ENCODE assay signal across 23 mouse cellular contexts in genomic region chr5:142486654-142487053, GRCm38 (mm10). TPM values are rescaled to one million over a fixed set of nuclear protein-coding genes. Genes with fewer than 3 reads are reported as not detected.
DNase-seq lines count a peak whose midpoint lies in the region; ATAC-seq and TF ChIP-seq lines count a peak whose summit lies in the region.
"Had no signal": no experiment of that assay in that cellular context is flagged by ENCODE, and none has a peak within 500 bp of the region (broad histone marks: within the 10 kb centered on the region; RNA-seq: fewer than 3 reads in every experiment).

No protein-coding gene starts in this region.

- no peaks in the 10 kb centered on the region for H3K36me3 ChIP-seq in lung, embryonic 14.5 days (ENCODE audit: insufficient read depth)
- H3K36me3 ChIP-seq in midbrain, embryonic 13.5 days: no peaks in the 10 kb centered on the region
- 0 out of 2 replicates have a peak, but pooled peaks cover 9% of the 10 kb centered on the region for H3K36me3 ChIP-seq in midbrain, embryonic 14.5 days (ENCODE audit: control insufficient read depth, insufficient read depth, low read length)
- H3K36me3 ChIP-seq in embryonic facial prominence, embryonic 12.5 days: 0 out of 2 replicates have a peak, but pooled peaks cover 3% of the 10 kb centered on the region
- H3K36me3 ChIP-seq: forebrain, embryonic 10.5 days; hindbrain, embryonic 15.5 days had no signal

- no peak for TF ChIP-seq CTCF in lung, embryonic 14.5 days (IDR thresholded peaks at IDR 0.05; ENCODE audit: low read depth)

- 54% methylated on average over 9 of the region's 9 CpGs for WGBS in lung, embryonic 14.5 days
- WGBS in midbrain, embryonic 13.5 days: 73% methylated on average over 9 of the region's 9 CpGs
- 62% methylated on average over 9 of the region's 9 CpGs for WGBS in midbrain, embryonic 14.5 days
- WGBS in embryonic facial prominence, embryonic 12.5 days: 55% methylated on average over 9 of the region's 9 CpGs

- DNase-seq in heart, adult 11 months: peak; percentile 87
- no peak for DNase-seq in heart, adult 9 months (ENCODE audit: low spot score in 2 of 2)
- DNase-seq in lung, embryonic 14.5 days: no peak
- DNase-seq in lung, postnatal 36 days: no peak
- DNase-seq in midbrain, embryonic 14.5 days: no peak
- DNase-seq in urinary bladder, postnatal 10 days (ENCODE audit: low spot score): no peak
- DNase-seq: adrenal gland, postnatal 10 days; B cell, adult 2 months; cerebellum, adult 11 months; cerebellum, adult 8-10 months; cerebellum, postnatal 25 days; gastrocnemius, adult 2 months; gastrocnemius, postnatal 25 days; heart, postnatal 10 days; heart, postnatal 4 days had no signal

- H3K27me3 ChIP-seq in lung, embryonic 14.5 days (ENCODE audit: insufficient read depth, low read length): no peaks in the 10 kb centered on the region
- H3K27me3 ChIP-seq in midbrain, embryonic 13.5 days: no peaks in the 10 kb centered on the region
- H3K27me3 ChIP-seq in midbrain, embryonic 14.5 days (ENCODE audit: control insufficient read depth, insufficient read depth, low read length): no peaks in the 10 kb centered on the region
- no peaks in the 10 kb centered on the region for H3K27me3 ChIP-seq in embryonic facial prominence, embryonic 12.5 days
- H3K27me3 ChIP-seq: hindbrain, embryonic 15.5 days had no signal

- no peak overlapping the region for H3K4me2 ChIP-seq in lung, embryonic 14.5 days
- H3K4me2 ChIP-seq in midbrain, embryonic 13.5 days (replicated peaks): no peak overlapping the region
- no peak overlapping the region for H3K4me2 ChIP-seq in midbrain, embryonic 14.5 days (ENCODE audit: low read length)
- no peak overlapping the region for H3K4me2 ChIP-seq in embryonic facial prominence, embryonic 12.5 days (replicated peaks)
- H3K4me2 ChIP-seq: hindbrain, embryonic 15.5 days had no signal

- no peaks in the 10 kb centered on the region for H3K9me3 ChIP-seq in lung, embryonic 14.5 days (ENCODE audit: low read depth, low read length)
- no peaks in the 10 kb centered on the region for H3K9me3 ChIP-seq in midbrain, embryonic 13.5 days
- H3K9me3 ChIP-seq in midbrain, embryonic 14.5 days (ENCODE audit: control insufficient read depth, low read length): no peaks in the 10 kb centered on the region
- no peaks in the 10 kb centered on the region for H3K9me3 ChIP-seq in embryonic facial prominence, embryonic 12.5 days
- H3K9me3 ChIP-seq: forebrain, embryonic 10.5 days; heart, embryonic 10.5 days; hindbrain, embryonic 15.5 days had no signal

- H3K9ac ChIP-seq in lung, embryonic 14.5 days: no peak overlapping the region
- no peak overlapping the region for H3K9ac ChIP-seq in midbrain, embryonic 13.5 days (replicated peaks)
- no peak overlapping the region for H3K9ac ChIP-seq in midbrain, embryonic 14.5 days (replicated peaks; ENCODE audit: low read length)
- 0 out of 2 replicates have a peak overlapping the region, but pooled peaks have one; percentile 2 for H3K9ac ChIP-seq in embryonic facial prominence, embryonic 12.5 days
- H3K9ac ChIP-seq: hindbrain, embryonic 15.5 days had no signal

- no peak overlapping the region for H3K4me3 ChIP-seq in lung, embryonic 14.5 days (ENCODE audit: low read depth, low read length)
- no peak overlapping the region for H3K4me3 ChIP-seq in midbrain, embryonic 13.5 days (replicated peaks)
- H3K4me3 ChIP-seq in midbrain, embryonic 14.5 days (replicated peaks; ENCODE audit: low read depth, low read length): no peak overlapping the region
- H3K4me3 ChIP-seq in embryonic facial prominence, embryonic 12.5 days: no peak overlapping the region
- H3K4me3 ChIP-seq: erythroblast, embryonic 14.5 days; forebrain, embryonic 10.5 days; gastrocnemius, adult 2 months; heart, embryonic 10.5 days; hindbrain, embryonic 15.5 days had no signal

- no peaks in the 10 kb centered on the region for H3K4me1 ChIP-seq in lung, embryonic 14.5 days (ENCODE audit: insufficient read depth)
- no peaks in the 10 kb centered on the region for H3K4me1 ChIP-seq in midbrain, embryonic 13.5 days (replicated peaks)
- H3K4me1 ChIP-seq in midbrain, embryonic 14.5 days (ENCODE audit: control insufficient read depth, insufficient read depth, low read length): no peaks in the 10 kb centered on the region
- 0 out of 2 replicates have a peak, but pooled peaks cover 4% of the 10 kb centered on the region for H3K4me1 ChIP-seq in embryonic facial prominence, embryonic 12.5 days
- H3K4me1 ChIP-seq: hindbrain, embryonic 15.5 days had no signal

- peak; percentile 44; the same call in 1 of the 2 replicates for ATAC-seq in lung, embryonic 14.5 days (ENCODE audit: insufficient read depth)
- peak; percentile 40; the same call in 1 of the 2 replicates for ATAC-seq in midbrain, embryonic 13.5 days
- no peak for ATAC-seq in midbrain, embryonic 14.5 days (ENCODE audit: low FRiP score, low TSS enrichment)
- ATAC-seq in embryonic facial prominence, embryonic 12.5 days (ENCODE audit: insufficient number of reproducible peaks, insufficient read depth, low FRiP score, low TSS enrichment): peak; percentile 19; the same call in 1 of the 2 replicates
- ATAC-seq: CD4-positive, CD25-positive, alpha-beta regulatory T cell, adult 4 months; forebrain, embryonic 14.5 days had no signal

- no peak overlapping the region for H3K27ac ChIP-seq in lung, embryonic 14.5 days (ENCODE audit: low read depth)
- no peak overlapping the region for H3K27ac ChIP-seq in midbrain, embryonic 13.5 days
- no peak overlapping the region for H3K27ac ChIP-seq in midbrain, embryonic 14.5 days (replicated peaks; ENCODE audit: low read depth, low read length)
- H3K27ac ChIP-seq in embryonic facial prominence, embryonic 12.5 days: no peak overlapping the region
- H3K27ac ChIP-seq: forebrain, embryonic 10.5 days; gastrocnemius, adult 2 months; heart, embryonic 10.5 days; hindbrain, embryonic 15.5 days had no signal

RNA-seq across cellular contexts. Expression of gene Ap5z1, which starts 22.9 kb away (rescaled TPM):
- 8.9 and 9.9 TPM in 2 replicates for polyA plus RNA-seq in lung, embryonic 14.5 days (2014; fragmentation: Nextera tagmentation; extraction: Ambion mirVana)
- polyA plus RNA-seq in midbrain, embryonic 13.5 days (2015; fragmentation: Nextera tagmentation; extraction: Ambion mirVana): 14.3 and 14.8 TPM in 2 replicates
- 12.6 and 13.9 TPM in 2 replicates for polyA plus RNA-seq in midbrain, embryonic 14.5 days (2014; fragmentation: Nextera tagmentation; extraction: Ambion mirVana)
- polyA plus RNA-seq in embryonic facial prominence, embryonic 12.5 days (2016; fragmentation: Nextera tagmentation; extraction: Ambion mirVana): 10.8 and 12.4 TPM in 2 replicates

RNA-seq across cellular contexts. Expression of gene Papolb, which starts 43.2 kb away (rescaled TPM):
- 0.16 and 0.39 TPM in 2 replicates for polyA plus RNA-seq in lung, embryonic 14.5 days (2014; fragmentation: Nextera tagmentation; extraction: Ambion mirVana)
- polyA plus RNA-seq in midbrain, embryonic 13.5 days (2015; fragmentation: Nextera tagmentation; extraction: Ambion mirVana): 0.12 and 0.21 TPM in 2 replicates
- 0.32 and 0.34 TPM in 2 replicates for polyA plus RNA-seq in midbrain, embryonic 14.5 days (2014; fragmentation: Nextera tagmentation; extraction: Ambion mirVana)
- 0.17 and 0.36 TPM in 2 replicates for polyA plus RNA-seq in embryonic facial prominence, embryonic 12.5 days (2016; fragmentation: Nextera tagmentation; extraction: Ambion mirVana)
- polyA plus RNA-seq: CD4-positive, CD25-positive, alpha-beta regulatory T cell, adult 4 months; erythroblast, embryonic 14.5 days had no signal
